Mouse (Mus musculus): Measurements from ENCODE around the gene Prrt2. TPM values are rescaled to one million over a fixed set of nuclear protein-coding genes. Genes with fewer than 3 reads are reported as not detected.

Prrt2 gene
- total and polyA plus RNA-seq, 2 experiments, result 0.75 TPM; not detected in 1

GRCm38 (mm10) chr7:126975493-126975892 is 45.5 kb downstream of the Prrt2 start:
- DNase-seq (ENCODE audit: extremely low read depth, low read depth, low spot score), result peak; percentile 12
- H3K27ac ChIP-seq (replicated peaks; ENCODE audit: insufficient read depth, low read depth, low read length), result peak overlapping the region; percentile 41
- TF ChIP-seq CTCF (IDR thresholded peaks at IDR 0.05; ENCODE audit: low read depth, low read length), result no peak
- no peak for TF ChIP-seq POLR2A (IDR thresholded peaks at IDR 0.05; ENCODE audit: extremely low read depth, insufficient read depth, low read length)

More at GRCm38 (mm10) chr7:126975493-126975892, 45.5 kb downstream of the Prrt2 start:
- Histone ChIP-seq H3K4me3 (ENCODE audit: insufficient read depth, low read depth, low read length) (peak overlapping the region; percentile 86; the same call in 1 of the 2 replicates), H3K4me1 (ENCODE audit: control insufficient read depth, insufficient read depth, low read length) (peaks cover 4% of the 10 kb centered on the region), H3K79me2 (ENCODE audit: control insufficient read depth, insufficient read depth, low read length) (peaks cover 7% of the 10 kb centered on the region; the same call in 1 of the 2 replicates), H3K36me3 (ENCODE audit: control insufficient read depth, insufficient read depth, low read length) (peaks cover 2% of the 10 kb centered on the region; the same call in 1 of the 2 replicates), H3K9ac (ENCODE audit: low read depth, low read length) (no peak overlapping the region; the same call in 1 of the 2 replicates), H3K27me3 (ENCODE audit: control insufficient read depth, insufficient read depth, low read length) (no peaks in the 10 kb centered on the region)
- 14% methylated on average over 8 of the region's 8 CpGs for WGBS

Other genes with a start within 250 kb of the Prrt2 start
Only the 30 nearest of the 32 such genes appear.
- gene Ppp4c, start 228.7 kb downstream of the Prrt2 start, total RNA-seq (2014; rRNA removed), result 45.8 and 52.8 TPM in 2 replicates
- 81.2 and 97.2 TPM in 2 replicates for gene Ppp4c, start 228.7 kb downstream of the Prrt2 start, polyA plus RNA-seq (2012; rRNA removed)
- gene Fam57b, start 223.5 kb downstream of the Prrt2 start, total RNA-seq (2014; rRNA removed), result not detected in 2 replicates
- 0.06 and 0.44 TPM in 2 replicates for gene Fam57b, start 223.5 kb downstream of the Prrt2 start, polyA plus RNA-seq (2012; rRNA removed)
- not detected in 2 replicates for gene 4930451I11Rik, start 189.6 kb downstream of the Prrt2 start, total RNA-seq (2014; rRNA removed)
- gene 4930451I11Rik, start 189.6 kb downstream of the Prrt2 start, polyA plus RNA-seq (2012; rRNA removed), result not detected in 2 replicates
- gene Doc2a, start 173.8 kb downstream of the Prrt2 start, total RNA-seq (2014; rRNA removed), result not detected in 2 replicates
- gene Doc2a, start 173.8 kb downstream of the Prrt2 start, polyA plus RNA-seq (2012; rRNA removed), result not detected in 2 replicates
- gene Hirip3, start 159.2 kb downstream of the Prrt2 start, total RNA-seq (2014; rRNA removed), result 1.0 and 1.5 TPM in 2 replicates
- 1.00 and 2.4 TPM in 2 replicates for gene Hirip3, start 159.2 kb downstream of the Prrt2 start, polyA plus RNA-seq (2012; rRNA removed)
- gene Ino80e, start 158.8 kb downstream of the Prrt2 start, total RNA-seq (2014; rRNA removed), result 2.5 and 4.8 TPM in 2 replicates
- gene Ino80e, start 158.8 kb downstream of the Prrt2 start, polyA plus RNA-seq (2012; rRNA removed), result 16.3 and 18.5 TPM in 2 replicates
- 20.5 and 21.7 TPM in 2 replicates for gene Taok2, start 136.5 kb downstream of the Prrt2 start, total RNA-seq (2014; rRNA removed)
- 28.5 and 42.7 TPM in 2 replicates for gene Taok2, start 136.5 kb downstream of the Prrt2 start, polyA plus RNA-seq (2012; rRNA removed)
- 78.4 and 98.6 TPM in 2 replicates for gene Tmem219, start 98.3 kb downstream of the Prrt2 start, total RNA-seq (2014; rRNA removed)
- gene Tmem219, start 98.3 kb downstream of the Prrt2 start, polyA plus RNA-seq (2012; rRNA removed), result 94.9 and 120 TPM in 2 replicates
- gene Kctd13, start 92.3 kb downstream of the Prrt2 start, total RNA-seq (2014; rRNA removed), result 2.1 and 3.4 TPM in 2 replicates
- 5.8 and 7.6 TPM in 2 replicates for gene Kctd13, start 92.3 kb downstream of the Prrt2 start, polyA plus RNA-seq (2012; rRNA removed)
- gene Asphd1, start 71.6 kb downstream of the Prrt2 start, total RNA-seq (2014; rRNA removed), result not detected in 2 replicates
- not detected in 2 replicates for gene Asphd1, start 71.6 kb downstream of the Prrt2 start, polyA plus RNA-seq (2012; rRNA removed)
- gene Sez6l2, start 70.6 kb downstream of the Prrt2 start, total RNA-seq (2014; rRNA removed), result 0.20 and 0.28 TPM in 2 replicates
- 0.31 and 0.60 TPM in 2 replicates for gene Sez6l2, start 70.6 kb downstream of the Prrt2 start, polyA plus RNA-seq (2012; rRNA removed)
- gene Cdipt, start 45.3 kb downstream of the Prrt2 start, total RNA-seq (2014; rRNA removed), result 41.2 and 42.8 TPM in 2 replicates
- gene Cdipt, start 45.3 kb downstream of the Prrt2 start, polyA plus RNA-seq (2012; rRNA removed), result 137 and 141 TPM in 2 replicates
- gene Cdiptos, start 45.1 kb downstream of the Prrt2 start, total RNA-seq (2014; rRNA removed), result 0.09 TPM in 1 of 2 replicates, not detected in the other
- 0.20 and 0.23 TPM in 2 replicates for gene Cdiptos, start 45.1 kb downstream of the Prrt2 start, polyA plus RNA-seq (2012; rRNA removed)
- gene Mvp, start 6.6 kb downstream of the Prrt2 start, total RNA-seq (2014; rRNA removed), result 23.4 and 28.5 TPM in 2 replicates
- gene Mvp, start 6.6 kb downstream of the Prrt2 start, polyA plus RNA-seq (2012; rRNA removed), result 26.3 and 39.4 TPM in 2 replicates
- 0.74 TPM in 1 of 2 replicates, not detected in the other for gene Pagr1b, start 4.7 kb downstream of the Prrt2 start, total RNA-seq (2014; rRNA removed)
- 0.49 TPM in 1 of 2 replicates, not detected in the other for gene Pagr1b, start 4.7 kb downstream of the Prrt2 start, polyA plus RNA-seq (2012; rRNA removed)
- 4.9 and 6.7 TPM in 2 replicates for gene Pagr1a, start 3.9 kb downstream of the Prrt2 start, total RNA-seq (2014; rRNA removed)
- gene Pagr1a, start 3.9 kb downstream of the Prrt2 start, polyA plus RNA-seq (2012; rRNA removed), result 2.6 and 4.2 TPM in 2 replicates
- gene Gm42742, start 114 bp downstream of the Prrt2 start, total RNA-seq (2014; rRNA removed), result 9.5 and 10.7 TPM in 2 replicates
- 11.2 and 12.7 TPM in 2 replicates for gene Gm42742, start 114 bp downstream of the Prrt2 start, polyA plus RNA-seq (2012; rRNA removed)
- gene Maz, start 5.8 kb upstream of the Prrt2 start, total RNA-seq (2014; rRNA removed), result 8.9 and 16.4 TPM in 2 replicates
- gene Maz, start 5.8 kb upstream of the Prrt2 start, polyA plus RNA-seq (2012; rRNA removed), result 74.6 and 81.9 TPM in 2 replicates
- gene Kif22, start 21.3 kb upstream of the Prrt2 start, total RNA-seq (2014; rRNA removed), result 0.37 and 1.3 TPM in 2 replicates
- gene Kif22, start 21.3 kb upstream of the Prrt2 start, polyA plus RNA-seq (2012; rRNA removed), result 0.44 and 0.75 TPM in 2 replicates
- gene Zg16, start 66.1 kb upstream of the Prrt2 start, total RNA-seq (2014; rRNA removed), result 11.2 and 47.8 TPM in 2 replicates
- gene Zg16, start 66.1 kb upstream of the Prrt2 start, polyA plus RNA-seq (2012; rRNA removed), result 1.2 and 2.3 TPM in 2 replicates
- 0.28 and 0.34 TPM in 2 replicates for gene AI467606, start 70.1 kb upstream of the Prrt2 start, total RNA-seq (2014; rRNA removed)
- 1.2 and 1.3 TPM in 2 replicates for gene AI467606, start 70.1 kb upstream of the Prrt2 start, polyA plus RNA-seq (2012; rRNA removed)
- gene Qprt, start 101.0 kb upstream of the Prrt2 start, total RNA-seq (2014; rRNA removed), result 116 and 129 TPM in 2 replicates
- gene Qprt, start 101.0 kb upstream of the Prrt2 start, polyA plus RNA-seq (2012; rRNA removed), result 196 and 210 TPM in 2 replicates
- 0.27 and 0.28 TPM in 2 replicates for gene Spn, start 116.6 kb upstream of the Prrt2 start, total RNA-seq (2014; rRNA removed)
- 0.54 and 0.88 TPM in 2 replicates for gene Spn, start 116.6 kb upstream of the Prrt2 start, polyA plus RNA-seq (2012; rRNA removed)
- gene Cd2bp2, start 174.8 kb upstream of the Prrt2 start, total RNA-seq (2014; rRNA removed), result 12.4 and 12.6 TPM in 2 replicates
- 10.1 and 11.8 TPM in 2 replicates for gene Cd2bp2, start 174.8 kb upstream of the Prrt2 start, polyA plus RNA-seq (2012; rRNA removed)
- 5.3 and 7.0 TPM in 2 replicates for gene Tbc1d10b, start 187.3 kb upstream of the Prrt2 start, total RNA-seq (2014; rRNA removed)
- 7.3 and 9.5 TPM in 2 replicates for gene Tbc1d10b, start 187.3 kb upstream of the Prrt2 start, polyA plus RNA-seq (2012; rRNA removed)
- gene Mylpf, start 187.7 kb upstream of the Prrt2 start, total RNA-seq (2014; rRNA removed), result 1.5 and 8.6 TPM in 2 replicates
- gene Mylpf, start 187.7 kb upstream of the Prrt2 start, polyA plus RNA-seq (2012; rRNA removed), result 0.71 and 0.93 TPM in 2 replicates
- gene Zfp553, start 211.8 kb upstream of the Prrt2 start, total RNA-seq (2014; rRNA removed), result 2.3 and 2.9 TPM in 2 replicates
- 3.5 and 4.5 TPM in 2 replicates for gene Zfp553, start 211.8 kb upstream of the Prrt2 start, polyA plus RNA-seq (2012; rRNA removed)
- 1.4 and 1.5 TPM in 2 replicates for gene Sept1, start 211.9 kb upstream of the Prrt2 start, total RNA-seq (2014; rRNA removed)
- 3.5 and 4.0 TPM in 2 replicates for gene Sept1, start 211.9 kb upstream of the Prrt2 start, polyA plus RNA-seq (2012; rRNA removed)
- 19.6 and 30.1 TPM in 2 replicates for gene Zfp771, start 223.1 kb upstream of the Prrt2 start, total RNA-seq (2014; rRNA removed)
- 52.8 and 57.7 TPM in 2 replicates for gene Zfp771, start 223.1 kb upstream of the Prrt2 start, polyA plus RNA-seq (2012; rRNA removed)
- 61.5 and 70.2 TPM in 2 replicates for gene Dctpp1, start 239.5 kb upstream of the Prrt2 start, total RNA-seq (2014; rRNA removed)
- gene Dctpp1, start 239.5 kb upstream of the Prrt2 start, polyA plus RNA-seq (2012; rRNA removed), result 70.7 and 73.4 TPM in 2 replicates